Mouse (Mus musculus) ES-E14 (cell line): ENCODE data around the gene Zfp334. TPM values are rescaled to one million over a fixed set of nuclear protein-coding genes. Genes with fewer than 3 reads are reported as not detected.

Experiments
- DNase-seq: peaks from one replicate; pipeline ENCODE4 v3.0.0-alpha.2; 2013; ENCODE audit warnings: low read depth, low spot score
- H3K27ac ChIP-seq: 2 replicates; pipeline ENCODE4 v1.5.1; 2012; ENCODE audit warnings: low read depth, mild to moderate bottlenecking, low read length, moderate library complexity, mixed read lengths; ENCODE audit not compliant: poor library complexity, insufficient read depth, severe bottlenecking
- H3K36me3 ChIP-seq: 2 replicates; pipeline ENCODE4 v1.6.1; 2012; ENCODE audit warnings: mild to moderate bottlenecking, low read length, moderate library complexity, mixed read lengths; ENCODE audit not compliant: control insufficient read depth, poor library complexity, insufficient read depth, severe bottlenecking
- H3K4me1 ChIP-seq, 2 experiments: fragments of 150-350 bp in 1 of 2; sonication (generic) in 1 of 2; 2 replicates each; pipeline ENCODE4 v1.6.1; 2012; ENCODE audit warnings: low read length in 2 of 2, mild to moderate bottlenecking in 1 of 2, mixed read lengths in 1 of 2; ENCODE audit not compliant: control insufficient read depth in 2 of 2, insufficient read depth in 2 of 2, poor library complexity in 1 of 2
- H3K4me3 ChIP-seq, 2 experiments: fragments of 150-350 bp in 1 of 2; sonication (generic) in 1 of 2; 2 replicates each; pipeline ENCODE4 v1.5.1; 2012; ENCODE audit warnings: low read length in 2 of 2, low read depth in 1 of 2, mild to moderate bottlenecking in 1 of 2, mixed read lengths in 1 of 2; ENCODE audit not compliant: insufficient read depth in 1 of 2, poor library complexity in 1 of 2, severe bottlenecking in 1 of 2
- H3K9ac ChIP-seq: 2 replicates; pipeline ENCODE4 v1.6.1; 2012; ENCODE audit warnings: low read depth, mild to moderate bottlenecking, low read length, mixed read lengths; ENCODE audit not compliant: poor library complexity, insufficient read depth, severe bottlenecking
- H3K9me3 ChIP-seq: fragments of 150-350 bp; sonication (generic); 2 replicates; pipeline ENCODE4 v1.6.1; 2012; ENCODE audit warnings: low read depth, mild to moderate bottlenecking, low read length; ENCODE audit not compliant: control insufficient read depth, insufficient read depth
- CHD2 ChIP-seq: IDR thresholded peaks from 2 replicates; pipeline ENCODE4 v1.6.1; 2014; ENCODE audit warnings: mild to moderate bottlenecking, low read depth, low read length, inconsistent platforms
- HCFC1 ChIP-seq: IDR thresholded peaks from 2 replicates; pipeline ENCODE4 v1.6.1; 2012; ENCODE audit warnings: low read length, inconsistent platforms, borderline replicate concordance; ENCODE audit not compliant: insufficient read depth
- MAFK ChIP-seq: IDR thresholded peaks from 2 replicates; pipeline ENCODE4 v1.6.1; 2014; ENCODE audit warnings: mild to moderate bottlenecking, low read depth, low read length, inconsistent platforms; ENCODE audit not compliant: insufficient read depth
- ZC3H11A ChIP-seq: IDR thresholded peaks from 2 replicates; pipeline ENCODE4 v1.6.1; 2012; ENCODE audit warnings: low read depth, mild to moderate bottlenecking, inconsistent platforms, low read length, borderline replicate concordance
- ZNF384 ChIP-seq: IDR thresholded peaks from 2 replicates; pipeline ENCODE4 v1.6.1; 2012; ENCODE audit warnings: low read depth, low read length, inconsistent platforms
- in situ Hi-C, 2 experiments: fragments of 600-800 bp; cut with MboI; formaldehyde crosslinking; loops; one replicate each; pipeline ENCODE4 v1.15.1; 2025; ENCODE audit warnings: low sequenced_read_pairs in 2 of 2, inconsistent platforms in 1 of 2; ENCODE audit not compliant: unreplicated experiment in 2 of 2
- total RNA-seq: library from RNA; depleted of rRNA; stranded (reverse); fragments of 300-350 nt; gene quantifications from 2 replicates; pipeline ENCODE4 v1.2.3, GENCODE M21; 2012

Gene Zfp334
- total RNA-seq, 1 experiment, result 6.5 TPM

DNA sequence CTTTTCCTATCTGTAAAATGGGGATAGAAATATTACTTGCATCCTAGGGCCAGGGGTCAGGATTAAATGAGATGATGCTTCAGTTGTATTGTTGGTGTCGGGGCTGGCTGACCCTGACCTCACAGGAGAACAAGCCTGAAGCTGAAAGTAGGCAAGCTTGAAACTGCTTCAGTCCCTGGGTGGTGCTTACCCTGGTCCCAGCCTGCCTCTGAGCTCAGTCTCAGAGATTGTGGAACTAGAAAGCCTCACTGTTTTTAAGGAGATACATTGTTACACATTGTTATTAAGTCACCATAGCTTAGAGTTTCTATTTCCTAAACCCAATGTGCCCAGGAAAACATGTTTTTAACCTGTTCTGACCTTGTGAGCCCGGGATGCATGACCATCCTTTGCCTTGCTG lies 30.5 kb upstream of the Zfp334 start:
- Histone ChIP-seq H3K27ac (no peak overlapping the region), H3K9me3 (no peaks in the 10 kb centered on the region), H3K36me3 (no peaks in the 10 kb centered on the region), H3K9ac (no peak overlapping the region), H3K4me3 (no peak overlapping the region), H3K4me1 (peaks cover 0 to 13% of the 10 kb centered on the region in 2 experiments; a peak in 1 of 4 replicates)
- no peak for DNase-seq
- TF ChIP-seq ZC3H11A (no peak), ZNF384 (no peak), HCFC1 (no peak), CHD2 (no peak), MAFK (no peak)
- in situ Hi-C loops, result no loop called here

DNA sequence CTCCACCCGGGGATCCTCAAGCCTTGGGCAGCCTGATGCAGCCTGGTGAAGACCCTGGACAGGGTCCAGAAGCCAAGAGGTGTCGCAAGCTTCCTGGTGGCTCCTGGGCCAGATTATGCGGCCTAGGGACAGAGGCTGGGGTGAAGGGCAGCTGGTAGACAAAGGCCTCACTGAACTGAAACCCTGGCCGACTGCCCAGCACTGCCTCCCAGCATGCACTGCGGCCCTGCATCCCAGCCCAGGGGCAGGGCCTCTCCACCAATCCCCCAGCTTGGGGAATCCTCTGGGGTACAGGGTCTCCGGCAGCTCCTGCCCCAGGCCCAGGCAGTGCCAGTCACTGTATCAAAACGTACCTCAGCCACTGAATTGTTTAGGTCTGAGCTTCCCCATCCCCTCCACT lies 29.2 kb upstream of the Zfp334 start:
- in situ Hi-C loops, result no loop called here
- Histone ChIP-seq H3K9me3 (no peaks in the 10 kb centered on the region), H3K9ac (no peak overlapping the region), H3K27ac (no peak overlapping the region), H3K4me3 (no peak overlapping the region), H3K36me3 (no peaks in the 10 kb centered on the region), H3K4me1 (peaks cover 0 to 13% of the 10 kb centered on the region in 2 experiments; a peak in 1 of 4 replicates)
- TF ChIP-seq ZC3H11A, result no peak
- TF ChIP-seq ZNF384, result no peak
- no peak for TF ChIP-seq CHD2
- TF ChIP-seq MAFK, result no peak
- no peak for DNase-seq

DNA sequence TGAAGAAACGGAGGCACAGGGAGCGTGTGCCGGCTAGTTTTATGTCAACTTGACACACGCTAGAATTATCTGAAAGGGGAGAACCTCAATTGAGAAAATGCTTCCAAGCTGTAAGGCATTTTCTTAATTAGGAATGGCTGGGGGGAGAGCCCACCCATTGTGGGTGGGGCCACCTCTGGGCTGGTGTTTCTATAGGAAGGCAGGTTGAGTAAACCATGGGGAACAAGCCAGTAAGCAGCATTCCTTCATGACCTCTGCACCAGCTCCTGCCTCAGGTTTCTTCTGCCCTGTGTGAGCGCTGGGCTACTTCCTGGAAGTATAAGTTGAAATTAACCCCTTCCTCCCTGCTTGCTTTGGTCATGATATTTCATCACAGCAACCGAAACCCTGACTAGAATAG lies 27.7 kb upstream of the Zfp334 start:
- Histone ChIP-seq H3K27ac (no peak overlapping the region), H3K36me3 (no peaks in the 10 kb centered on the region), H3K4me3 (no peak overlapping the region), H3K4me1 (peaks cover 0 to 13% of the 10 kb centered on the region in 2 experiments; a peak in 1 of 4 replicates), H3K9me3 (no peaks in the 10 kb centered on the region), H3K9ac (no peak overlapping the region)
- no peak for TF ChIP-seq HCFC1
- TF ChIP-seq ZC3H11A, result no peak
- TF ChIP-seq CHD2, result no peak
- no peak for TF ChIP-seq ZNF384
- no peak for DNase-seq
- in situ Hi-C loops, result no loop called here

DNA sequence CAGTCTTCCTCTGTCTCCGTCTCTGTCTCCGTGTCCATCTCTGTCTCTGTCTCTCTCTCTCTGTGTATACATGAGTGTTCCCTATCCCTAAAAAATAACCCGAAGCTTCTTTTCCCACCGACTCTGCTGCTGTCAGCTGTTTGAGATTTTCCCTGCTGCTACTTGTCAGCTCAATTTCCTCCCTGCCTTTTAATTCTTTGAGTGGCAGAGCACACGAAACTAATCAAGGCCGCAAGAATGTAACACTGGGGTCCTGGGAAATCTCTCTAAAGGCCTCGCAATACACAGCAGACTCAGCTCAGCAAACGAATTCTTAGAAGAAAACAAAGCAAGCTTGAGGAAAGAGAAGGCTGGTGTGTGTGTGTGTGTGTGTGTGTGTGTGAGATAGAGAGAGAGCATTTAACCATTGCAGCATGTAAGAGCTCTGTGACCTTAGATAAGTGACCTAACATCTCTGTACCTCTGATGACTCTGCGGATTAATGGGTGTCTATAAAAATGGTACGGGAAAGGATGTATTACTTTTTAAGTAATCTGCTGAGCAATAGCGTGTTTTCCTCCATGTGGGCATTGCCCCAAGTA lies 27.2 kb upstream of the Zfp334 start:
- no peak for TF ChIP-seq ZNF384
- TF ChIP-seq HCFC1, result no peak
- TF ChIP-seq ZC3H11A, result no peak
- Histone ChIP-seq H3K9me3 (no peaks in the 10 kb centered on the region), H3K27ac (no peak overlapping the region), H3K4me1 (peaks cover 0 to 9% of the 10 kb centered on the region in 2 experiments; a peak in 1 of 4 replicates), H3K4me3 (no peak overlapping the region), H3K9ac (no peak overlapping the region), H3K36me3 (no peaks in the 10 kb centered on the region)
- DNase-seq, result no peak
- in situ Hi-C loops, result no loop called here

DNA sequence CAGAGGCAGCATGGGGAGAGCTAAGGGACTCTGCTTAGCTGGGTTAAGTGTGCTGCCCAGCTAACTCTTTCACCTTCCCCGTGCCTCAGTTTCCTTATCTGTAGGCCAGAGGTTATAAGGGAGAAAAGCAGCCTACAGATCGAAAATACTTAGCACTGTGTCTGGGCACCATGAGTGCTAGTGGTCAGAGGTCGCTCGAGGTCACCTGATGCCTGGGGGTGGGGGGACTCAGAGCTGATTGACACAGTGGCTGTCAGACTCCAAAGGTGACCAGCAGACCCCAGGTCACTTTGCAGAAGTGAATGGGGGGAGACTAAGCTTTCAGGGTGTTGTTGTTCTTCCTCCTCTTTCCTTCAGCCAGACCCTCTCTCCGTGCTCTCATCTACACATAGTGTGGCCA lies 26.3 kb upstream of the Zfp334 start:
- TF ChIP-seq ZNF384 (no peak), MAFK (no peak), HCFC1 (no peak), ZC3H11A (no peak), CHD2 (no peak)
- no peak for DNase-seq
- peaks cover 0 to 9% of the 10 kb centered on the region in 2 experiments; a peak in 1 of 4 replicates for H3K4me1 ChIP-seq
- H3K27ac ChIP-seq, result no peak overlapping the region
- no peak overlapping the region for H3K4me3 ChIP-seq
- no peaks in the 10 kb centered on the region for H3K36me3 ChIP-seq
- in situ Hi-C loops, result no loop called here
- no peak overlapping the region for H3K9ac ChIP-seq
- no peaks in the 10 kb centered on the region for H3K9me3 ChIP-seq
